Mouse (Mus musculus) mouse embryonic stem cell (cell line): ENCODE results near the gene Lemd2.

Experiments used
- in situ Hi-C, 2 experiments: fragments of 300-500 bp; cut with MboI; formaldehyde crosslinking; loops; 1 replicate in 1 of 2; 3 replicates in 1 of 2; pipeline ENCODE4 v1.14.3; 2019 to 2020; ENCODE audit warnings: low sequenced_read_pairs in 2 of 2, low pct_unique_long_range_greater_than_20kb in 1 of 2, mixed read lengths in 1 of 2; ENCODE audit not compliant: unreplicated experiment in 1 of 2

The Lemd2 gene

GRCm38 (mm10) chr17:27199205-27199604 is 5.1 kb downstream of the Lemd2 start:
- in situ Hi-C loops, result no loop called here

- in situ Hi-C loops, result no loop called here
These were observed 8.1 kb downstream of the Lemd2 start for GRCm38 (mm10) chr17:27196206-27196605.

- in situ Hi-C loops, result no loop called here
These were observed 9.7 kb downstream of the Lemd2 start for GRCm38 (mm10) chr17:27194258-27195185.

DNA sequence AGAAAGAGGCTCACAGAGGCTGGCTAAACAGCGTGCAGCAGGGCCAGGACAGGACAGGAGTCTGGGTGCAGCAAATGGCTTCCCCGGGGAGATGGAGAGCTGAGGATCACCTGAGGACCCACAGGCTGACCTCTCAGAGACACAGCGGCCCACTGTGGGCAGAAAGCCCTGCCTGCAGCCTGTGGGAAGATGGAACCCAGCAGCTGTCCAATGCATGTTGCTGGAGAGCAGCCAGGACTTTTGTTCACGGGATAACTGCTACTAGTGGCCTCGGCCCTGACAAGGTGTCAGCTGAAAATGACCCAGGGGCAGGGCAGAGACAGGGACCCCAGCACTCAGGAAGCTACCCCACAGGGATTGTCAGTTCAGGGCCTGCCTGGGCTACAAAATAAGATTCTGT is 12.5 kb downstream of the Lemd2 start:
- in situ Hi-C loops, result no loop called here

- in situ Hi-C loops, result no loop called here
These were observed 13.1 kb downstream of the Lemd2 start for GRCm38 (mm10) chr17:27191189-27191588.

DNA sequence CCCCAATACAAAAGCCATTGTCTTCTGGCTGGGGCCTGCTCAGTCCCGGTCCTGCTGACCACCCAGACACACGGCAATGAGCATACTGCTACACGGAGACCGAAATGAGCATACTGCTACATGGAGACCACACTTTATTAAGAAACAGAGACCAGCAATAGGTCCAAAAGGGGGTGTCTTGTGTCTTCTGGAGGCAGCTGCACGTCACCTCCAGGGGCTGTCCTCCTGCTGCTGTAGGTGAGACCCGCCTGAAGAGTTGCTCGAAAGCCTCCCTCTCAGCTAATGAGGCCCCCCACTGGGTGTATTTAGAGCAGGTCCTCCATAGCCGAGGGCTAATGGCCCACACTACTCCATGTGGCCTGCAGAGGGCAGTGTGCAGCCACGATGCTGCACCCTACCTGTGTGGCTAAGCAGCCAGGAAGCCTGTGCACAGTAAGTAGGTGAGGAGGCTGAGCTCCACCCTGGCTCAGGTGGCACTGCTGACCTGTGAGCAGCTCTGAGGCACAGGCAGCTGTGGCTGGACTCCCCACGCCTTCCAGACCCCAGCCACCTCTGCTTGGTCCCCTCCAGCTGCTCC is 14.5 kb downstream of the Lemd2 start:
- in situ Hi-C loops, result no loop called here

- in situ Hi-C loops, result no loop called here
These were observed 15.4 kb downstream of the Lemd2 start for GRCm38 (mm10) chr17:27188883-27189282.

DNA sequence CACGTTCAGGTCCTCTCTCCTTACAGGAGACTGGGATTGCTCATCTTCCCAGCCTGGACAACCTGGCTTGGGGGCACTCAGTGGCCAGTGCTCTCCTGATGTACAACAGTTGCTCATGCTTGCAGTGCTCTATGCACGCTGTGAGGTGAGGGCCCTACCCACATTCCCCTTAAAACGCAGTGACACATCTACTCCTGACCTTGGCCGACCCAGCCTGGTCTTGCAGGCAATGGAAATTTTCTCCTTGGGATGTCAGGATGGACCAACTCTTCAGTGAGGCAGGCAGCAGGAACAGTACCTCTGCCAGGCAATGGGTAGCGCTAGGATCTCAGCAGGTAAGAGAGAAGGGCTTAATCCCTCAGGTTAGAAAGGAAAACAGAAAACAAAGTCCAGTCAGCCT is 17.2 kb downstream of the Lemd2 start:
- in situ Hi-C loops, result no loop called here

- in situ Hi-C loops, result no loop called here
These were observed 18.2 kb downstream of the Lemd2 start for GRCm38 (mm10) chr17:27186068-27186467.

- in situ Hi-C loops, result no loop called here
These were observed 20.5 kb downstream of the Lemd2 start for GRCm38 (mm10) chr17:27183667-27184292.

GRCm38 (mm10) chr17:27182401-27182800 is 21.9 kb downstream of the Lemd2 start:
- in situ Hi-C loops, result no loop called here

GRCm38 (mm10) chr17:27181666-27182065 is 22.6 kb downstream of the Lemd2 start:
- in situ Hi-C loops, result no loop called here

DNA sequence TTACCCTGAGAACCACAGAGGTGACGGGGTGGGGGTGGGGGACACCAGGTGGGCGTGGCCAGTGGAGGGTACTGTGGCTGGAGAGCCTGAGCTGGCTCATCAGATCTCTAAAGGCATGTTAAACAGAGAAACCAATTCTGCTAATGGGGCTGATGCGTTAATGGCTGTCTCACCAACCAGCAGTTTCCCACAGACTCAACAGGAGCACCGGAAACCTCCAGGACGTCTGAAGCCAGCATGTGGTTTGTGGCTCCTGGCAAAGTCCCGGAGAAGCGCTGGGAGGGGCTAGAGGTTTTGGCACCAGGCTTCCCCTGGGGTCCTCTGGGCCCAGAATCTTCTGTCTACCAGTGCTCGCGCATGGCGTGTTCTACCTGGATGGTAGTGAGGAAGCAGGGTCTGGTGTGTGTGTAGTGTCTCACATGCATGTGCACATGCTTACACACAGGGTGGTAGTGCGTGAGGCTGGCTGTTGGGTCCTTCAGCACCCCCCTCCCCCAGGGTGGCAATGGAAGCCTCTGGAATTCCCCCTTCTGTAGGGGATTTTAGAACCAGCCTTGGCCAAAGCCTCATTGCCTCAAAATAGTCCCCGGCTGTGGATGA is 24.5 kb downstream of the Lemd2 start:
- in situ Hi-C loops, result no loop called here

DNA sequence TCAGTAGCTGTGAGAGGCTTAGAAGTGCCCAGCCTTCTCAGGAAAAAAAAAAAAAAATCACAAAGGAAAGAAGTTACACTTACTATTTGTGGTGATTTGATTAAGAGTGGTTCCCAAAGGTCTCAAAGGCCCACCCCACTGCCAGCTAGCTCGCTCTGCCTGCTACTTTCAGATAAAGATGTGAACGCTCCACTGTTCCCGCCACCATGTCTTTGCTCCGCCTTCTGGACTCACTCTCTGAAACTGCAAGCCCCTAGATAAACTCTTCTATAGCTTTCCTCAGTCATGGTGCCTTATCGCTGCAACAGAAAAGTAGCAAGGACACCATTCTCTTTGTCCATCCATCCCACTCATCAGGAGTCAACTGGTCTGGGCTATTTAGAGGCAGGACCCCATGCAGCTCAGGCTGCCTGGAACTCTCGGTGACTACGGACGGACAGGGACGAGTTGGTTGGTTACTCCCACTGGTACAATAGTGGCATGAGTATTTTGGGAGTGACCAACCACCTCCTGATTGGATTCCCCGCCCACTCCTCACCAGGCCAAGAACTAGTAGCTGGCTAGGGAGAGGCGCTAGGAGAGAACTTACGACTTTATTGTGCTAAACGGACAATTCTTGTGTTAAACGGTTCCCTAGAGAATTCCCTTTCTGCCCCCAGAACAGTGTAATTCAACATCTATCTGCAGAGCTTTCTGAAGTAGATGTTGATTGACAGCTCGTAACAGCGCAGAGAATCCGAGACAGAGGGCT is 25.7 kb downstream of the Lemd2 start:
- in situ Hi-C loops, result no loop called here

GRCm38 (mm10) chr17:27178019-27178418 is 26.2 kb downstream of the Lemd2 start:
- in situ Hi-C loops, result no loop called here

DNA sequence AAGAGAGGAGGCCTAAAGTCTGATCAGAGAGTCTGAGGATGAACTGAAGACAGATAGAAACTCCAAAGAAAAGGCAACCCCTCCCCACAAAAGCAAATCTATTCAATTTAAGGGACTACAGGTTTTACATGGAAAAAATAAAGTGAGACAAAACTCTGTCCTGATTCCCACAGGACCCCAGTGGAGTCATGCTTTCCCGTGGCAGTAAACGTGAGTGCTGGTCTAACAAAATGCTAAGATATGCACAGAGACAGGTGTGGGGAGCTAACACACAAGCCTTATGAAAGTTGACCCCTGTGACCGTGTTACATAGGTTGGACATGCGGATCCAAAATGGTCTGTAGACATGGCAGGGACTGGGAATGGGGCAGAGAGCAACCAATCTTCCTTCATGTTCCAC is 27.5 kb downstream of the Lemd2 start:
- in situ Hi-C loops, result no loop called here

- in situ Hi-C loops, result no loop called here
These were observed 28.0 kb downstream of the Lemd2 start for GRCm38 (mm10) chr17:27176287-27176686.

- in situ Hi-C loops, result no loop called here
These were observed 28.9 kb downstream of the Lemd2 start for GRCm38 (mm10) chr17:27175196-27175874.
